Comparison of ENCODE assay signal across 17 mouse cellular contexts in genomic region chr1:63265461-63265860, GRCm38 (mm10). TPM values are rescaled to one million over a fixed set of nuclear protein-coding genes. Genes with fewer than 3 reads are reported as not detected.
DNase-seq lines count a peak whose midpoint lies in the region; ATAC-seq lines count a peak whose summit lies in the region.
"Had no signal": no experiment of that assay in that cellular context is flagged by ENCODE, and none has a peak within 500 bp of the region (broad histone marks: within the 10 kb centered on the region; RNA-seq: fewer than 3 reads in every experiment).

No protein-coding gene starts in this region.

- no peak overlapping the region for H3K4me2 ChIP-seq in hindbrain, embryonic 14.5 days (replicated peaks)
- no peak overlapping the region for H3K4me2 ChIP-seq in hindbrain, embryonic 13.5 days
- H3K4me2 ChIP-seq in midbrain, embryonic 14.5 days (ENCODE audit: low read length): no peak overlapping the region
- H3K4me2 ChIP-seq in midbrain, embryonic 16.5 days (ENCODE audit: low read length): no peak overlapping the region
- H3K4me2 ChIP-seq: heart, embryonic 12.5 days had no signal

- H3K9ac ChIP-seq in hindbrain, embryonic 14.5 days: no peak overlapping the region
- H3K9ac ChIP-seq in hindbrain, embryonic 13.5 days: no peak overlapping the region
- H3K9ac ChIP-seq in midbrain, embryonic 14.5 days (replicated peaks; ENCODE audit: low read length): no peak overlapping the region
- H3K9ac ChIP-seq in midbrain, embryonic 16.5 days (ENCODE audit: low read depth, low read length): no peak overlapping the region
- H3K9ac ChIP-seq: heart, embryonic 12.5 days had no signal

- H3K9me3 ChIP-seq in hindbrain, embryonic 14.5 days (ENCODE audit: control insufficient read depth, low read length): no peaks in the 10 kb centered on the region
- H3K9me3 ChIP-seq in hindbrain, embryonic 13.5 days: no peaks in the 10 kb centered on the region
- H3K9me3 ChIP-seq in midbrain, embryonic 14.5 days (ENCODE audit: control insufficient read depth, low read length): no peaks in the 10 kb centered on the region
- H3K9me3 ChIP-seq in midbrain, embryonic 16.5 days (replicated peaks; ENCODE audit: control insufficient read depth, low read length, poor library complexity, severe bottlenecking): no peaks in the 10 kb centered on the region
- H3K9me3 ChIP-seq: embryonic facial prominence, embryonic 10.5 days; forebrain, embryonic 10.5 days; heart, embryonic 12.5 days; hindbrain, embryonic 10.5 days had no signal

- no peak for ATAC-seq in hindbrain, embryonic 14.5 days (ENCODE audit: low FRiP score)
- no peak for ATAC-seq in hindbrain, embryonic 13.5 days (ENCODE audit: low FRiP score)
- ATAC-seq in midbrain, embryonic 14.5 days (ENCODE audit: low FRiP score, low TSS enrichment): no peak
- ATAC-seq in midbrain, embryonic 16.5 days: no peak
- ATAC-seq: forebrain, embryonic 14.5 days; intestine, postnatal 0 days had no signal

- 37% methylated on average over 4 of the region's 4 CpGs for WGBS in hindbrain, embryonic 14.5 days
- WGBS in hindbrain, embryonic 13.5 days: 37% methylated on average over 4 of the region's 4 CpGs
- 34% methylated on average over 4 of the region's 4 CpGs for WGBS in midbrain, embryonic 14.5 days
- 35% methylated on average over 4 of the region's 4 CpGs for WGBS in midbrain, embryonic 16.5 days

- H3K27ac ChIP-seq in hindbrain, embryonic 14.5 days: no peak overlapping the region
- H3K27ac ChIP-seq in hindbrain, embryonic 13.5 days: no peak overlapping the region
- H3K27ac ChIP-seq in midbrain, embryonic 14.5 days (replicated peaks; ENCODE audit: low read depth, low read length): no peak overlapping the region
- H3K27ac ChIP-seq in midbrain, embryonic 16.5 days (ENCODE audit: low read length): no peak overlapping the region
- H3K27ac ChIP-seq: embryonic facial prominence, embryonic 10.5 days; forebrain, embryonic 10.5 days; hindbrain, embryonic 10.5 days had no signal

- peak; percentile 24 for DNase-seq in hindbrain, embryonic 14.5 days (ENCODE audit: low spot score)
- DNase-seq in midbrain, embryonic 14.5 days: peak; percentile 20
- peak; percentile 20 for DNase-seq in embryo, embryonic 9.5 days (ENCODE audit: extremely low spot score)
- no peak for DNase-seq in left cerebral cortex, postnatal 4 days
- DNase-seq in heart, adult 11 months: no peak
- DNase-seq: adrenal gland, adult 2 months; adrenal gland, postnatal 25 days; cerebellum, adult 2 months; gastrocnemius, postnatal 10 days had no signal

- H3K4me1 ChIP-seq in hindbrain, embryonic 14.5 days (replicated peaks; ENCODE audit: control insufficient read depth, insufficient read depth, low read length): no peaks in the 10 kb centered on the region
- H3K4me1 ChIP-seq in hindbrain, embryonic 13.5 days (replicated peaks): no peaks in the 10 kb centered on the region
- H3K4me1 ChIP-seq in midbrain, embryonic 14.5 days (ENCODE audit: control insufficient read depth, insufficient read depth, low read length): no peaks in the 10 kb centered on the region
- H3K4me1 ChIP-seq in midbrain, embryonic 16.5 days (ENCODE audit: control insufficient read depth, insufficient read depth, low read length): no peaks in the 10 kb centered on the region
- H3K4me1 ChIP-seq: embryonic facial prominence, embryonic 10.5 days; heart, embryonic 12.5 days; hindbrain, embryonic 10.5 days had no signal

- H3K4me3 ChIP-seq in hindbrain, embryonic 14.5 days (replicated peaks; ENCODE audit: low read length): no peak overlapping the region
- no peak overlapping the region for H3K4me3 ChIP-seq in hindbrain, embryonic 13.5 days
- H3K4me3 ChIP-seq in midbrain, embryonic 14.5 days (replicated peaks; ENCODE audit: low read depth, low read length): no peak overlapping the region
- no peak overlapping the region for H3K4me3 ChIP-seq in midbrain, embryonic 16.5 days (ENCODE audit: low read depth, low read length)
- H3K4me3 ChIP-seq: embryonic facial prominence, embryonic 10.5 days; forebrain, embryonic 10.5 days; heart, embryonic 12.5 days; hindbrain, embryonic 10.5 days had no signal

- H3K27me3 ChIP-seq in hindbrain, embryonic 14.5 days (ENCODE audit: control insufficient read depth, insufficient read depth, low read length): peaks cover 91% of the 10 kb centered on the region
- peaks cover 85% of the 10 kb centered on the region for H3K27me3 ChIP-seq in hindbrain, embryonic 13.5 days
- peaks cover 72% of the 10 kb centered on the region for H3K27me3 ChIP-seq in midbrain, embryonic 14.5 days (ENCODE audit: control insufficient read depth, insufficient read depth, low read length)
- peaks cover 32% of the 10 kb centered on the region for H3K27me3 ChIP-seq in midbrain, embryonic 16.5 days (ENCODE audit: control insufficient read depth, insufficient read depth, low read depth, low read length)

- H3K36me3 ChIP-seq in hindbrain, embryonic 14.5 days (replicated peaks; ENCODE audit: control insufficient read depth, insufficient read depth): no peaks in the 10 kb centered on the region
- no peaks in the 10 kb centered on the region for H3K36me3 ChIP-seq in hindbrain, embryonic 13.5 days
- H3K36me3 ChIP-seq in midbrain, embryonic 14.5 days (ENCODE audit: control insufficient read depth, insufficient read depth, low read length): no peaks in the 10 kb centered on the region
- H3K36me3 ChIP-seq in midbrain, embryonic 16.5 days (ENCODE audit: control insufficient read depth, insufficient read depth, low read length): no peaks in the 10 kb centered on the region
- H3K36me3 ChIP-seq: embryonic facial prominence, embryonic 10.5 days; forebrain, embryonic 10.5 days; heart, embryonic 12.5 days; hindbrain, embryonic 10.5 days had no signal

- intact Hi-C loops in left cerebral cortex, postnatal 4 days (cut with DNase I): no loop called here

RNA-seq across cellular contexts. Expression of gene Zdbf2, which starts 7.6 kb away (rescaled TPM):
- 34.9 and 37.5 TPM in 2 replicates for polyA plus RNA-seq in hindbrain, embryonic 14.5 days (2014; fragmentation: Nextera tagmentation; extraction: Ambion mirVana)
- polyA plus RNA-seq in hindbrain, embryonic 13.5 days (2015; fragmentation: Nextera tagmentation; extraction: Ambion mirVana): 34.9 and 36.9 TPM in 2 replicates
- 38.3 and 38.9 TPM in 2 replicates for polyA plus RNA-seq in midbrain, embryonic 14.5 days (2014; fragmentation: Nextera tagmentation; extraction: Ambion mirVana)
- 35.4 and 50.3 TPM in 2 replicates for polyA plus RNA-seq in midbrain, embryonic 16.5 days (2015; fragmentation: Nextera tagmentation; extraction: Ambion mirVana)
- total RNA-seq in left cerebral cortex, postnatal 4 days (2021): 10 to 100 TPM; 16.8 to 25.3 TPM

RNA-seq across cellular contexts. Expression of gene Gpr1, which starts 51.1 kb away (rescaled TPM):
- 0.35 and 0.63 TPM in 2 replicates for polyA plus RNA-seq in hindbrain, embryonic 14.5 days (2014; fragmentation: Nextera tagmentation; extraction: Ambion mirVana)
- 0.47 and 0.73 TPM in 2 replicates for polyA plus RNA-seq in hindbrain, embryonic 13.5 days (2015; fragmentation: Nextera tagmentation; extraction: Ambion mirVana)
- 0.69 and 0.71 TPM in 2 replicates for polyA plus RNA-seq in midbrain, embryonic 14.5 days (2014; fragmentation: Nextera tagmentation; extraction: Ambion mirVana)
- polyA plus RNA-seq in midbrain, embryonic 16.5 days (2015; fragmentation: Nextera tagmentation; extraction: Ambion mirVana): 0.88 and 1.1 TPM in 2 replicates
- under 1 TPM; 0.50 TPM for total RNA-seq in left cerebral cortex, postnatal 4 days (2021)
- total RNA-seq: adrenal gland, postnatal 25 days had no signal

Comparison
In these comparisons a context has a peak if more than half of its experiments do, and no peak if none do; other contexts are left out.
1. DNase-seq: peak in hindbrain, embryonic 14.5 days (single experiment), midbrain, embryonic 14.5 days (single experiment) and embryo, embryonic 9.5 days (single experiment); none in left cerebral cortex, postnatal 4 days (single experiment) and heart, adult 11 months (single experiment).